Mouse (Mus musculus): ENCODE measurements around the gene Arid5a.

DNA sequence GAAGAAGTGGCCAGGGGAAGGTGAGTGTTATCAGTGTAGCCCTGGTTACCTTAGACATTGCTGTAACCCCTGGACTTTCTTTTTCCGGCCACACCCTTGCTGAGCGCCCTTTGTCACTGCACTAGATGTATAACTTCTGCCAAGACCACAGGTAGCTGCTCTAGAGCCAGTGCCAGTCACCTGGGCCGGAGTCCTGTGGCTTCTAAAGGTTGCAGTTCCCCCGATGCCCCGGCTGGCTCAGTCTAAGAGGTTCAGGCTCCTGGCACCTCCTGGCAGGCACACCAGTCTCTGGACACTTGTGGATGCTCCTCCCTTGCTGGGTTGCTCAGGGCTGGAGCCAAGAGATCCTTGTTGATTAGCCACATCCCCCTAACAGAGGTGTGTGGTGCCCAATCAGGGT, 33.1 kb upstream of the Arid5a start, which contains the start of gene Neurl3:
- no peak for TF ChIP-seq POLR2A (IDR thresholded peaks at IDR 0.05; ENCODE audit: borderline replicate concordance, low read depth, low read length)
- no peak for TF ChIP-seq CTCF (IDR thresholded peaks at IDR 0.05; ENCODE audit: low read depth, low read length)
